22 mouse cellular contexts compared by ENCODE assay signal in the genomic region with DNA sequence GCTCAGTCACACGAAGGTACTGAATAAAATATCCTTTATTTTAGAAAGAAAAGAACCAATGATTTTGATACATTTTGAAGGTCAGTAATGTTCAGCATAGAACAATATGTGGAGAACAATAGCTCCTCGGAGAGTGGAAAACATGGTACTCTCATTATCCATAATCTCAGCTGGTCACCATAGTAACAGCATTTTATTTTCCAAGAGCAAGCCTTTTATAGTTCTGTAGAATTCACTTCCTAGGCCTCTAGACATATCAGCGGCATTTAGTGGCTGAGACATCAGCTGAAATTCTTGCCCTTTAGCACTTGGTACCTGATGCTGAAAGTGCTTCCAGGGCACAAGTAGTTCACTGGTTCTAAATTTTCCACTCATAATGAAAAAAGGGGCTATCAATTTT. TPM values are rescaled to one million over a fixed set of nuclear protein-coding genes. Genes with fewer than 3 reads are reported as not detected.
A peak's percentile ranks its signal among the peaks of the same experiment; 100 is the strongest.
DNase-seq lines count a peak whose midpoint lies in the region; ATAC-seq and TF ChIP-seq lines count a peak whose summit lies in the region.
"Had no signal": no experiment of that assay in that cellular context is flagged by ENCODE, and none has a peak within 500 bp of the region (broad histone marks: within the 10 kb centered on the region; RNA-seq: fewer than 3 reads in every experiment).

No protein-coding gene starts in this region.

- 28% methylated on average over 3 of the region's 3 CpGs for WGBS in hindbrain, embryonic 16.5 days
- WGBS in hindbrain, embryonic 11.5 days = 65% methylated on average over 3 of the region's 3 CpGs
- WGBS in forebrain, embryonic 16.5 days = 26% methylated on average over 3 of the region's 3 CpGs
- 24% methylated on average over 3 of the region's 3 CpGs for WGBS in midbrain, postnatal 0 days

- no peak overlapping the region for H3K9ac ChIP-seq in hindbrain, embryonic 16.5 days (ENCODE audit: low read depth, low read length)
- H3K9ac ChIP-seq in hindbrain, embryonic 11.5 days (ENCODE audit: low read depth, low read length) = no peak overlapping the region
- H3K9ac ChIP-seq in forebrain, embryonic 16.5 days (replicated peaks; ENCODE audit: low read depth, low read length) = no peak overlapping the region
- H3K9ac ChIP-seq in midbrain, postnatal 0 days (replicated peaks; ENCODE audit: low read length, poor library complexity, severe bottlenecking) = no peak overlapping the region
- H3K9ac ChIP-seq: hindbrain, embryonic 14.5 days; intestine, embryonic 15.5 days; liver, embryonic 12.5 days; neural tube, embryonic 13.5 days had no signal

- no peaks in the 10 kb centered on the region for H3K4me1 ChIP-seq in hindbrain, embryonic 16.5 days (ENCODE audit: control insufficient read depth, insufficient read depth, low read depth, low read length)
- no peaks in the 10 kb centered on the region for H3K4me1 ChIP-seq in hindbrain, embryonic 11.5 days (replicated peaks; ENCODE audit: control insufficient read depth, insufficient read depth, low read length)
- no peaks in the 10 kb centered on the region for H3K4me1 ChIP-seq in forebrain, embryonic 16.5 days (replicated peaks; ENCODE audit: control insufficient read depth, insufficient read depth, low read length)
- H3K4me1 ChIP-seq in midbrain, postnatal 0 days (ENCODE audit: insufficient read depth, low read length) = no peaks in the 10 kb centered on the region
- H3K4me1 ChIP-seq: intestine, embryonic 15.5 days; liver, embryonic 12.5 days; neural tube, embryonic 13.5 days had no signal

- H3K9me3 ChIP-seq in hindbrain, embryonic 16.5 days (ENCODE audit: control insufficient read depth, low read length) = no peaks in the 10 kb centered on the region
- no peaks in the 10 kb centered on the region for H3K9me3 ChIP-seq in hindbrain, embryonic 11.5 days (ENCODE audit: control insufficient read depth, low read length)
- H3K9me3 ChIP-seq in forebrain, embryonic 16.5 days (ENCODE audit: control insufficient read depth, low read length) = no peaks in the 10 kb centered on the region
- H3K9me3 ChIP-seq in midbrain, postnatal 0 days (ENCODE audit: low read length) = no peaks in the 10 kb centered on the region
- H3K9me3 ChIP-seq: intestine, embryonic 15.5 days; liver, embryonic 12.5 days; neural tube, embryonic 13.5 days had no signal

- H3K4me2 ChIP-seq in hindbrain, embryonic 16.5 days (ENCODE audit: low read length) = no peak overlapping the region
- no peak overlapping the region for H3K4me2 ChIP-seq in hindbrain, embryonic 11.5 days (replicated peaks; ENCODE audit: low read depth, low read length)
- H3K4me2 ChIP-seq in forebrain, embryonic 16.5 days (ENCODE audit: low read length) = no peak overlapping the region
- no peak overlapping the region for H3K4me2 ChIP-seq in midbrain, postnatal 0 days (ENCODE audit: low read depth, low read length, poor library complexity, severe bottlenecking)
- H3K4me2 ChIP-seq: hindbrain, embryonic 14.5 days; intestine, embryonic 15.5 days; liver, embryonic 12.5 days; neural tube, embryonic 13.5 days had no signal

- H3K4me3 ChIP-seq in hindbrain, embryonic 16.5 days (ENCODE audit: low read length) = no peak overlapping the region
- H3K4me3 ChIP-seq in hindbrain, embryonic 11.5 days (ENCODE audit: low read depth, low read length) = no peak overlapping the region
- no peak overlapping the region for H3K4me3 ChIP-seq in forebrain, embryonic 16.5 days (replicated peaks; ENCODE audit: low read length)
- no peak overlapping the region for H3K4me3 ChIP-seq in midbrain, postnatal 0 days (ENCODE audit: low read depth, low read length)
- H3K4me3 ChIP-seq: intestine, embryonic 15.5 days; liver, embryonic 12.5 days; myocyte; neural tube, embryonic 13.5 days had no signal

- DNase-seq in hindbrain, embryonic 11.5 days (ENCODE audit: low spot score) = no peak
- DNase-seq in brain, adult 2 months (ENCODE audit: low read depth, low spot score) = peak; percentile 6
- DNase-seq in midbrain, postnatal 0 days (ENCODE audit: low spot score) = peak; percentile 11
- DNase-seq in adipocyte (ENCODE audit: low spot score) = no peak
- DNase-seq: adrenal gland, postnatal 36 days; cerebellum, adult 11-12 months; cerebellum, postnatal 10 days; kidney, adult 8-10 months; kidney, postnatal 10 days; lung, adult 2 months; lung, postnatal 14 days; right cerebral cortex, postnatal 14 days; spleen, adult 18-20 months had no signal

- no peaks in the 10 kb centered on the region for H3K36me3 ChIP-seq in hindbrain, embryonic 16.5 days (ENCODE audit: control insufficient read depth, insufficient read depth, low read length)
- no peaks in the 10 kb centered on the region for H3K36me3 ChIP-seq in hindbrain, embryonic 11.5 days (ENCODE audit: control insufficient read depth, insufficient read depth, low read length)
- H3K36me3 ChIP-seq in forebrain, embryonic 16.5 days (ENCODE audit: control insufficient read depth, insufficient read depth) = no peaks in the 10 kb centered on the region
- no peaks in the 10 kb centered on the region for H3K36me3 ChIP-seq in midbrain, postnatal 0 days (ENCODE audit: insufficient read depth, low read length)
- H3K36me3 ChIP-seq: intestine, embryonic 15.5 days; liver, embryonic 12.5 days; neural tube, embryonic 13.5 days had no signal

- no peak for TF ChIP-seq CTCF in midbrain, postnatal 0 days (IDR thresholded peaks at IDR 0.05)

- ATAC-seq in hindbrain, embryonic 16.5 days = peak; percentile 37; the same call in 1 of the 2 replicates
- ATAC-seq in hindbrain, embryonic 11.5 days (ENCODE audit: low FRiP score) = no peak
- peak; percentile 45; the same call in 1 of the 2 replicates for ATAC-seq in forebrain, embryonic 16.5 days
- no peak for ATAC-seq in midbrain, postnatal 0 days (ENCODE audit: low FRiP score)
- no peak for ATAC-seq in megakaryocyte progenitor cell, adult 5-6 weeks (replicated peaks; ENCODE audit: poor library complexity)
- ATAC-seq: CD4-positive, CD25-positive, alpha-beta regulatory T cell, adult 4 months; intestine, embryonic 15.5 days; liver, embryonic 12.5 days had no signal

- H3K27ac ChIP-seq in hindbrain, embryonic 16.5 days (ENCODE audit: low read depth, low read length) = no peak overlapping the region
- no peak overlapping the region for H3K27ac ChIP-seq in hindbrain, embryonic 11.5 days (ENCODE audit: low read depth, low read length)
- no peak overlapping the region for H3K27ac ChIP-seq in forebrain, embryonic 16.5 days (ENCODE audit: low read length)
- H3K27ac ChIP-seq in midbrain, postnatal 0 days (ENCODE audit: low read depth, low read length) = no peak overlapping the region
- H3K27ac ChIP-seq: hindbrain, embryonic 14.5 days; intestine, embryonic 15.5 days; liver, embryonic 12.5 days; neural tube, embryonic 13.5 days had no signal

- H3K27me3 ChIP-seq in hindbrain, embryonic 16.5 days (replicated peaks; ENCODE audit: control insufficient read depth, insufficient read depth, low read length) = no peaks in the 10 kb centered on the region
- no peaks in the 10 kb centered on the region for H3K27me3 ChIP-seq in hindbrain, embryonic 11.5 days (ENCODE audit: control insufficient read depth, insufficient read depth, low read length)
- H3K27me3 ChIP-seq in forebrain, embryonic 16.5 days (replicated peaks; ENCODE audit: control insufficient read depth, insufficient read depth, low read length) = no peaks in the 10 kb centered on the region
- no peaks in the 10 kb centered on the region for H3K27me3 ChIP-seq in midbrain, postnatal 0 days (ENCODE audit: insufficient read depth, low read length)
- H3K27me3 ChIP-seq: intestine, embryonic 15.5 days; liver, embryonic 12.5 days; neural tube, embryonic 13.5 days had no signal

RNA-seq across cellular contexts. Expression of a gene that starts 15.7 kb away (rescaled TPM):
- polyA plus RNA-seq in hindbrain, embryonic 16.5 days (2015; fragmentation: Nextera tagmentation; extraction: Ambion mirVana) = 16.7 and 20.3 TPM in 2 replicates
- 18.5 and 22.4 TPM in 2 replicates for polyA plus RNA-seq in hindbrain, embryonic 11.5 days (2014; fragmentation: Nextera tagmentation; extraction: Ambion mirVana)
- polyA plus RNA-seq in forebrain, embryonic 16.5 days (2015; fragmentation: Nextera tagmentation; extraction: Ambion mirVana) = 19.1 and 23.0 TPM in 2 replicates
- total RNA-seq in midbrain, postnatal 0 days (2014; rRNA removed) = 2.5 TPM in 1 of 2 replicates, not detected in the other
- polyA plus RNA-seq in midbrain, postnatal 0 days (2015; fragmentation: Nextera tagmentation; extraction: Ambion mirVana) = 21.2 and 22.8 TPM in 2 replicates
- total RNA-seq in megakaryocyte progenitor cell, adult 5-6 weeks (2015) = 0.67 and 2.2 TPM in 2 replicates
- total RNA-seq in megakaryocyte progenitor cell, adult 5-6 weeks (2017) = 30.8 and 45.5 TPM in 2 replicates

Comparison
In these comparisons a context has a peak if more than half of its experiments do, and no peak if none do; other contexts are left out.
1. ATAC-seq: peak in hindbrain, embryonic 16.5 days (single experiment) and forebrain, embryonic 16.5 days (single experiment); none in hindbrain, embryonic 11.5 days (single experiment), midbrain, postnatal 0 days (single experiment) and megakaryocyte progenitor cell, adult 5-6 weeks (single experiment).
2. DNase-seq: peak in brain, adult 2 months (single experiment) and midbrain, postnatal 0 days (single experiment); none in hindbrain, embryonic 11.5 days (single experiment) and adipocyte (single experiment).